Mouse (Mus musculus): ENCODE results near the gene Fbxw11.

DNA sequence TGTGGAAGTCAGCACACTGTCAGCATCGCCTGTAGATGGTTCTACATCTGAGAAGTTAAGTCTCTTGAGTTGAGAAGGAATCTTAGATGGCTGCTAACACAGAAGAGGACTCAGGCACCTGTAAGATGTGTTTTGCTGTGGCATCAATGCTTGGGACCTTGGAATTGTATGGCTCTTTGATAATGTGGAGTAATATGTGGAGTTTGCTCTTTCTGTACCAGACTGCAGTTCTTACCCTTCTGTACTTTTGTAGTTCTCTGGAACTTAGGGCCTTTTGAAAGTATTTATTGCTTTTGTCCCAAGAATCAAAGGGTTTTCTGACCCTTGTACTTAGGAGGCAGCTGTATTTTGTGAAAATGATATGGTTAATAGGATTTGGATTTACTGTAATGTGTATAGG lies 9.2 kb downstream of the Fbxw11 start:
- no peak for TF ChIP-seq POLR2A (IDR thresholded peaks at IDR 0.05; ENCODE audit: insufficient read length, low read depth)
- no peak for TF ChIP-seq MAX (IDR thresholded peaks at IDR 0.05; ENCODE audit: low read depth)
